Mouse (Mus musculus): ENCODE measurements around the gene Hsbp1. TPM values are rescaled to one million over a fixed set of nuclear protein-coding genes. Genes with fewer than 3 reads are reported as not detected.

Hsbp1 gene
- polyA plus RNA-seq, 1 experiment from 2014 or later, result 288 TPM

Other genes starting within 250 kb of the Hsbp1 start
- gene Mlycd, start 50.4 kb downstream of the Hsbp1 start, polyA plus RNA-seq (2018), result 9.4 to 13.4 TPM (median 12.3 TPM) in 3 replicates
- 17.6 to 31.1 TPM (median 18.4 TPM) in 3 replicates for gene Osgin1, start 89.6 kb downstream of the Hsbp1 start, polyA plus RNA-seq (2018)
- gene Necab2, start 102.2 kb downstream of the Hsbp1 start, polyA plus RNA-seq (2018), result not detected in 3 replicates
- gene Slc38a8, start 157.2 kb downstream of the Hsbp1 start, polyA plus RNA-seq (2018), result not detected in 3 replicates
- 27.0 to 33.7 TPM (median 28.9 TPM) in 3 replicates for gene Mbtps1, start 214.2 kb downstream of the Hsbp1 start, polyA plus RNA-seq (2018)
- gene Hsdl1, start 230.7 kb downstream of the Hsbp1 start, polyA plus RNA-seq (2018), result 22.6 to 36.4 TPM (median 30.2 TPM) in 3 replicates
- not detected in 3 replicates for gene Dnaaf1, start 230.7 kb downstream of the Hsbp1 start, polyA plus RNA-seq (2018)